Mouse (Mus musculus): ENCODE data around the gene Zfyve21.

The Zfyve21 gene

DNA sequence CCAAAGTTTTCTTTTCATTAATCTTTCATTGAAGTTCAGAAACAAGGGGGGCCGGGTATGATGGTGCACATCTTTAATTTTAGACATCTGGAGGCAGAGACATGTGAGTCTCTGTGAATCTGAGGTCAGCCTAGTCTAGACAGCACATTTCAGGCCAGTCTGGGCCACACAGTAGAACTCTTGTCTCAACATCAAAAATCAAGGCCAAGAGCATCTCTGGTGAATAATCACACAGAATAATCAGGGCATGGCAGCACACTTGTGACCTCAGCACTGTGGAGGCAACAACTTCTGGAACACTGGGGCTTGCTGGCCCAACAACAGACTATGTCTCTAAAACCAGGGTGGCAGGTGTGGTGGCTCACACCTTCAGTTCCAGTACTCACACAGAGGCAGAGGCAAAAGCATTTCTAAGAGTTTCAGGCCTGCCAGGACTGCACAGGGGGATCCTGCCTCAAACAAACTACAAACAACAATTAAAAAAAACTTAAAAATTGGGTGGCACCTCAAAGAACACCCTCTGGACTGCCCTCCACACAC is 60.7 kb downstream of the Zfyve21 start:
- in situ Hi-C loops (cut with MboI; ENCODE audit: low pct_unique_long_range_greater_than_20kb in 1 of 2, low sequenced_read_pairs in 2 of 2, unreplicated experiment in 1 of 2): loop anchor here (5.0 to 25.0 kb wide), 3 partner anchors 80 to 213 kb away; no protein-coding TSS in a partner anchor

GRCm38 (mm10) chr12:111875499-111875898 is 61.5 kb downstream of the Zfyve21 start:
- in situ Hi-C loops (cut with MboI; ENCODE audit: low pct_unique_long_range_greater_than_20kb in 1 of 2, low sequenced_read_pairs in 2 of 2, unreplicated experiment in 1 of 2): loop anchor here (5.0 to 25.0 kb wide), 3 partner anchors 79 to 212 kb away; no protein-coding TSS in a partner anchor

DNA sequence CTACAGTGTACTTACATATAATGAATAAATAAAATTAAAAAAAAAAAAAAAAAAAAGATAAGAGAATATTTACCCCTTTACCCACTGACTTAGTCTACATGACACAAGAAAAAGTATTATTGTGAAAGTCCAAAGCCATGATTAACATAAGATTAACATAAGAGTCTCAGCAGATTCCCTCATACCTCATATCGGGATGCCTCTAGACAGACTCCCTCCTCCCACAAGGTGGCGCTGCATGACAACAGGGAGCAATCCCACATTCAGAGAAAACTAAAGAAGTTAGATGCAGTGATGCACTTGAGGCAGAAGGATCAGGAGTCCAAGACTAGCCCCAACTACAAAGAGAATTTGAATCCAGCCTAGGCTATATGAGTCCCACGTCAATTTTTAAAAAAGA is 64.2 kb downstream of the Zfyve21 start:
- in situ Hi-C loops (cut with MboI; ENCODE audit: low pct_unique_long_range_greater_than_20kb in 1 of 2, low sequenced_read_pairs in 2 of 2, unreplicated experiment in 1 of 2): loop anchor here (5.0 to 25.0 kb wide), 3 partner anchors 77 to 209 kb away; no protein-coding TSS in a partner anchor
